Mouse (Mus musculus): ENCODE results near the gene Padi2. TPM values are rescaled to one million over a fixed set of nuclear protein-coding genes. Genes with fewer than 3 reads are reported as not detected.

Gene Padi2
- polyA plus RNA-seq, 1 experiment, result 2.1 TPM

- TF ChIP-seq CEBPB (IDR thresholded peaks at IDR 0.05; ENCODE audit: low read depth) (no peak), CTCF (IDR thresholded peaks at IDR 0.05; ENCODE audit: control insufficient read depth, insufficient read depth, insufficient read length) (no peak), MAX (IDR thresholded peaks at IDR 0.05) (no peak), FOSL1 (IDR thresholded peaks at IDR 0.05; ENCODE audit: insufficient read depth, low read length, poor library complexity, severe bottlenecking) (no peak), USF1 (IDR thresholded peaks at IDR 0.05; ENCODE audit: low read depth) (no peak), MYOG (IDR thresholded peaks at IDR 0.05; ENCODE audit: control insufficient read depth, extremely low read depth, insufficient read length) (no peak)
- H3ac ChIP-seq (ENCODE audit: control insufficient read depth, insufficient read length, low read depth), result no peak overlapping the region
- no peaks in the 10 kb centered on the region for H3K36me3 ChIP-seq (ENCODE audit: control insufficient read depth, insufficient read depth)
- no peak overlapping the region for H3K4me3 ChIP-seq (ENCODE audit: insufficient read depth, poor library complexity, severe bottlenecking)
- peaks cover 3% of the 10 kb centered on the region for H3K27me3 ChIP-seq (ENCODE audit: control insufficient read depth, insufficient read depth, insufficient read length)
- H3K79me3 ChIP-seq (ENCODE audit: low read depth), result no peaks in the 10 kb centered on the region
- no peaks in the 10 kb centered on the region for H3K79me2 ChIP-seq (ENCODE audit: control insufficient read depth, insufficient read depth)
Measured at GRCm38 (mm10) chr4:140871376-140871775, 34.8 kb upstream of the Padi2 start.

GRCm38 (mm10) chr4:140871851-140872685 is 34.1 kb upstream of the Padi2 start:
- no peak overlapping the region for H3ac ChIP-seq (ENCODE audit: control insufficient read depth, insufficient read length, low read depth)
- TF ChIP-seq MYOD1 (IDR thresholded peaks at IDR 0.05; ENCODE audit: control insufficient read depth, insufficient read length, low read depth) (no peak), USF1 (IDR thresholded peaks at IDR 0.05; ENCODE audit: low read depth) (no peak), MYOG (IDR thresholded peaks at IDR 0.05; ENCODE audit: control insufficient read depth, extremely low read depth, insufficient read length) (no peak), CEBPB (IDR thresholded peaks at IDR 0.05; ENCODE audit: low read depth) (no peak), FOSL1 (IDR thresholded peaks at IDR 0.05; ENCODE audit: insufficient read depth, low read length, poor library complexity, severe bottlenecking) (no peak), CTCF (IDR thresholded peaks at IDR 0.05; ENCODE audit: control insufficient read depth, insufficient read depth, insufficient read length) (no peak), MAX (IDR thresholded peaks at IDR 0.05) (no peak)
- H3K4me3 ChIP-seq (ENCODE audit: insufficient read depth, poor library complexity, severe bottlenecking), result no peak overlapping the region
- no peaks in the 10 kb centered on the region for H3K79me3 ChIP-seq (ENCODE audit: low read depth)
- peaks cover 3% of the 10 kb centered on the region for H3K27me3 ChIP-seq (ENCODE audit: control insufficient read depth, insufficient read depth, insufficient read length)
- H3K79me2 ChIP-seq (ENCODE audit: control insufficient read depth, insufficient read depth), result no peaks in the 10 kb centered on the region
- no peaks in the 10 kb centered on the region for H3K36me3 ChIP-seq (ENCODE audit: control insufficient read depth, insufficient read depth)

- Histone ChIP-seq H3K36me3 (ENCODE audit: control insufficient read depth, insufficient read depth) (no peaks in the 10 kb centered on the region), H3ac (ENCODE audit: control insufficient read depth, insufficient read length, low read depth) (no peak overlapping the region), H3K79me2 (ENCODE audit: control insufficient read depth, insufficient read depth) (no peaks in the 10 kb centered on the region), H3K4me3 (ENCODE audit: insufficient read depth, poor library complexity, severe bottlenecking) (no peak overlapping the region), H3K27me3 (ENCODE audit: control insufficient read depth, insufficient read depth, insufficient read length) (peaks cover 3% of the 10 kb centered on the region), H3K79me3 (ENCODE audit: low read depth) (no peaks in the 10 kb centered on the region)
- no peak for TF ChIP-seq MYOG (IDR thresholded peaks at IDR 0.05; ENCODE audit: control insufficient read depth, extremely low read depth, insufficient read length)
- no peak for TF ChIP-seq MAX (IDR thresholded peaks at IDR 0.05)
- TF ChIP-seq MYOD1 (IDR thresholded peaks at IDR 0.05; ENCODE audit: control insufficient read depth, insufficient read length, low read depth), result no peak
- no peak for TF ChIP-seq USF1 (IDR thresholded peaks at IDR 0.05; ENCODE audit: low read depth)
- no peak for TF ChIP-seq CTCF (IDR thresholded peaks at IDR 0.05; ENCODE audit: control insufficient read depth, insufficient read depth, insufficient read length)
Measured at GRCm38 (mm10) chr4:140872686-140872992, 33.5 kb upstream of the Padi2 start.

GRCm38 (mm10) chr4:140873011-140873410 is 33.1 kb upstream of the Padi2 start:
- H3ac ChIP-seq (ENCODE audit: control insufficient read depth, insufficient read length, low read depth), result no peak overlapping the region
- H3K79me2 ChIP-seq (ENCODE audit: control insufficient read depth, insufficient read depth), result no peaks in the 10 kb centered on the region
- no peaks in the 10 kb centered on the region for H3K36me3 ChIP-seq (ENCODE audit: control insufficient read depth, insufficient read depth)
- peaks cover 3% of the 10 kb centered on the region for H3K27me3 ChIP-seq (ENCODE audit: control insufficient read depth, insufficient read depth, insufficient read length)
- H3K79me3 ChIP-seq (ENCODE audit: low read depth), result no peaks in the 10 kb centered on the region
- no peak overlapping the region for H3K4me3 ChIP-seq (ENCODE audit: insufficient read depth, poor library complexity, severe bottlenecking)
- TF ChIP-seq MAX (IDR thresholded peaks at IDR 0.05), result no peak
- TF ChIP-seq MYOG (IDR thresholded peaks at IDR 0.05; ENCODE audit: control insufficient read depth, extremely low read depth, insufficient read length), result no peak
- TF ChIP-seq USF1 (IDR thresholded peaks at IDR 0.05; ENCODE audit: low read depth), result no peak
- no peak for TF ChIP-seq MYOD1 (IDR thresholded peaks at IDR 0.05; ENCODE audit: control insufficient read depth, insufficient read length, low read depth)
- no peak for TF ChIP-seq CEBPB (IDR thresholded peaks at IDR 0.05; ENCODE audit: low read depth)
- TF ChIP-seq FOSL1 (IDR thresholded peaks at IDR 0.05; ENCODE audit: insufficient read depth, low read length, poor library complexity, severe bottlenecking), result no peak
- TF ChIP-seq CTCF (IDR thresholded peaks at IDR 0.05; ENCODE audit: control insufficient read depth, insufficient read depth, insufficient read length), result no peak

GRCm38 (mm10) chr4:140876161-140876560 is 30.0 kb upstream of the Padi2 start:
- TF ChIP-seq CTCF (IDR thresholded peaks at IDR 0.05; ENCODE audit: control insufficient read depth, insufficient read depth, insufficient read length) (no peak), MYOG (IDR thresholded peaks at IDR 0.05; ENCODE audit: control insufficient read depth, extremely low read depth, insufficient read length) (no peak), CEBPB (IDR thresholded peaks at IDR 0.05; ENCODE audit: low read depth) (no peak)
- no peaks in the 10 kb centered on the region for H3K36me3 ChIP-seq (ENCODE audit: control insufficient read depth, insufficient read depth)
- no peaks in the 10 kb centered on the region for H3K79me2 ChIP-seq (ENCODE audit: control insufficient read depth, insufficient read depth)
- H3ac ChIP-seq (ENCODE audit: control insufficient read depth, insufficient read length, low read depth), result no peak overlapping the region
- no peak overlapping the region for H3K4me3 ChIP-seq (ENCODE audit: insufficient read depth, poor library complexity, severe bottlenecking)
- H3K27me3 ChIP-seq (ENCODE audit: control insufficient read depth, insufficient read depth, insufficient read length), result no peaks in the 10 kb centered on the region
- H3K79me3 ChIP-seq (ENCODE audit: low read depth), result no peaks in the 10 kb centered on the region

GRCm38 (mm10) chr4:140876681-140877080 is 29.5 kb upstream of the Padi2 start:
- Histone ChIP-seq H3K36me3 (ENCODE audit: control insufficient read depth, insufficient read depth) (no peaks in the 10 kb centered on the region), H3K27me3 (ENCODE audit: control insufficient read depth, insufficient read depth, insufficient read length) (no peaks in the 10 kb centered on the region), H3ac (ENCODE audit: control insufficient read depth, insufficient read length, low read depth) (no peak overlapping the region), H3K79me3 (ENCODE audit: low read depth) (no peaks in the 10 kb centered on the region), H3K79me2 (ENCODE audit: control insufficient read depth, insufficient read depth) (no peaks in the 10 kb centered on the region), H3K4me3 (ENCODE audit: insufficient read depth, poor library complexity, severe bottlenecking) (no peak overlapping the region)
- TF ChIP-seq MYOG (IDR thresholded peaks at IDR 0.05; ENCODE audit: control insufficient read depth, extremely low read depth, insufficient read length), result no peak
- TF ChIP-seq CTCF (IDR thresholded peaks at IDR 0.05; ENCODE audit: control insufficient read depth, insufficient read depth, insufficient read length), result no peak
- TF ChIP-seq MAX (IDR thresholded peaks at IDR 0.05), result no peak
- no peak for TF ChIP-seq USF1 (IDR thresholded peaks at IDR 0.05; ENCODE audit: low read depth)
- no peak for TF ChIP-seq FOSL1 (IDR thresholded peaks at IDR 0.05; ENCODE audit: insufficient read depth, low read length, poor library complexity, severe bottlenecking)
- no peak for TF ChIP-seq CEBPB (IDR thresholded peaks at IDR 0.05; ENCODE audit: low read depth)
- no peak for TF ChIP-seq MYOD1 (IDR thresholded peaks at IDR 0.05; ENCODE audit: control insufficient read depth, insufficient read length, low read depth)

Data from C2C12 (cell line).